Mouse (Mus musculus): ENCODE measurements at regions not wholly inside any gene's neighbourhood (a gene's known extent, or its start where the extent isn't known, plus 50 kb on each side); places are given as distances from the start of the nearest gene placed in this dataset.
"Not testable (repeated sequence)": the region's sequence is repeated elsewhere in the genome, so short reads cannot be mapped to it uniquely, and the experiment has no call there.

- H3K4me1 ChIP-seq; H3K36me3 ChIP-seq (replicated peaks); H3K27ac ChIP-seq; H3K4me3 ChIP-seq; H3K27me3 ChIP-seq (ENCODE audit: poor library complexity, severe bottlenecking); DNase-seq (ENCODE audit: extremely low spot score, low spot score); H3K9me3 ChIP-seq: not testable (repeated sequence)
- no CpG with 5 or more reads among the region's 2 CpGs for WGBS
Observed at GRCm38 (mm10) chr13:65375273-65375672, 96.7 kb downstream of the Zfp369 start.

- H3K36me3 ChIP-seq (replicated peaks); H3K27ac ChIP-seq; DNase-seq (ENCODE audit: extremely low spot score, low spot score); H3K4me1 ChIP-seq; H3K4me3 ChIP-seq; H3K27me3 ChIP-seq (ENCODE audit: poor library complexity, severe bottlenecking): not testable (repeated sequence)
- peaks cover 16% of the 10 kb centered on the region for H3K9me3 ChIP-seq
- 49% methylated on average over 21 of the region's 21 CpGs for WGBS
Observed at GRCm38 (mm10) chr13:65379411-65379810, 100.8 kb downstream of the Zfp369 start.

GRCm38 (mm10) chr13:65414990-65415389 is 97.5 kb upstream of the Gm10139 start:
- not testable (repeated sequence) for H3K4me3 ChIP-seq; H3K4me1 ChIP-seq; H3K27me3 ChIP-seq (ENCODE audit: poor library complexity, severe bottlenecking); H3K27ac ChIP-seq; H3K36me3 ChIP-seq (replicated peaks); H3K9me3 ChIP-seq; DNase-seq (ENCODE audit: extremely low spot score, low spot score)
- WGBS, result 72% methylated on average over 3 of the region's 4 CpGs

- not testable (repeated sequence) for H3K36me3 ChIP-seq (replicated peaks); H3K27ac ChIP-seq; H3K27me3 ChIP-seq (ENCODE audit: poor library complexity, severe bottlenecking); H3K9me3 ChIP-seq; H3K4me1 ChIP-seq
- peak; percentile 11 for DNase-seq (ENCODE audit: extremely low spot score, low spot score)
- peak overlapping the region; percentile 33 for H3K4me3 ChIP-seq
- 10% methylated on average over 27 of the region's 28 CpGs for WGBS
Observed at GRCm38 (mm10) chr13:65420201-65420600, 92.3 kb upstream of the Gm10139 start.
